Mouse (Mus musculus): ENCODE data around the gene St8sia4. TPM values are rescaled to one million over a fixed set of nuclear protein-coding genes. Genes with fewer than 3 reads are reported as not detected.

St8sia4 gene
- total and polyA plus RNA-seq, 3 experiments: 0.81 to 1.3 TPM; not detected in 1

DNA sequence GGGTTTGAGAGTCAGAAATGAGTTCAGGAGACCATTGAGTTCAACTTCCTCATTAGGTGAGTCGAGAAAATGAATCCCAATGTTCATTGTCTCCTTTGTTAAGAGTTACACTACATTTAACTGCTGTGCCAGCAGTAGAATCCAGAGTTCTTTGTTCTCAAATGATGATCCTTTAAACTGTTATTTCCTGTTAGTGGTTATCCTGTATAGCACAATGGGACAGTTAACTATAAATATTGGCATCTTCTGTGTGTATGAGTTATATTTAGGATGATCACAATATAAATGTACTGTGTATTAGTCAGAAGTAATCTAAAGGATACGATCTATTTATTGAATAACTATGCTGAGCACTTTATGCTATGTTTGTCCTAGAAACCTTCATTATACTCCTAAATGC lies 23.1 kb downstream of the St8sia4 start:
- H3K36me3 ChIP-seq (ENCODE audit: control insufficient read depth in 1 of 2, insufficient read depth in 2 of 2, low read length in 2 of 2): peaks cover 0 to 2% of the 10 kb centered on the region in 2 experiments; a peak in 2 of 4 replicates
- no peak overlapping the region for H3K4me3 ChIP-seq (ENCODE audit: control insufficient read depth in 1 of 2, insufficient read depth in 1 of 2, low read depth in 2 of 2, low read length in 2 of 2)
- no peak overlapping the region for H3K27ac ChIP-seq (ENCODE audit: control insufficient read depth, low read depth, low read length)
- H3K27me3 ChIP-seq (ENCODE audit: control insufficient read depth in 1 of 2, insufficient read depth in 2 of 2, low read length in 2 of 2): no peaks in the 10 kb centered on the region
- DNase-seq (ENCODE audit: low read depth, low spot score): no peak
- no peak overlapping the region for H3K9ac ChIP-seq (ENCODE audit: control insufficient read depth, low read depth, low read length, poor library complexity, severe bottlenecking)
- no peaks in the 10 kb centered on the region for H3K4me1 ChIP-seq (ENCODE audit: control insufficient read depth in 1 of 2, insufficient read depth in 2 of 2, low read length in 2 of 2)
- TF ChIP-seq GABPA (IDR thresholded peaks at IDR 0.05; ENCODE audit: low read depth, low read length) (no peak), CHD1 (IDR thresholded peaks at IDR 0.05; ENCODE audit: low read depth, low read length) (no peak), RAD21 (IDR thresholded peaks at IDR 0.05; ENCODE audit: low read depth, low read length) (no peak), MXI1 (IDR thresholded peaks at IDR 0.05; ENCODE audit: low read depth, low read length) (no peak), E2F4 (IDR thresholded peaks at IDR 0.05; ENCODE audit: borderline replicate concordance, low read depth, low read length) (no peak), TAL1 (IDR thresholded peaks at IDR 0.05; ENCODE audit: low read length) (no peak), JUND (IDR thresholded peaks at IDR 0.05; ENCODE audit: low read depth, low read length) (no peak)
- no peaks in the 10 kb centered on the region for H3K79me2 ChIP-seq (ENCODE audit: control insufficient read depth, insufficient read depth, low read length, poor library complexity)
- H3K9me3 ChIP-seq (replicated peaks; ENCODE audit: insufficient read depth, low read length): no peaks in the 10 kb centered on the region

DNA sequence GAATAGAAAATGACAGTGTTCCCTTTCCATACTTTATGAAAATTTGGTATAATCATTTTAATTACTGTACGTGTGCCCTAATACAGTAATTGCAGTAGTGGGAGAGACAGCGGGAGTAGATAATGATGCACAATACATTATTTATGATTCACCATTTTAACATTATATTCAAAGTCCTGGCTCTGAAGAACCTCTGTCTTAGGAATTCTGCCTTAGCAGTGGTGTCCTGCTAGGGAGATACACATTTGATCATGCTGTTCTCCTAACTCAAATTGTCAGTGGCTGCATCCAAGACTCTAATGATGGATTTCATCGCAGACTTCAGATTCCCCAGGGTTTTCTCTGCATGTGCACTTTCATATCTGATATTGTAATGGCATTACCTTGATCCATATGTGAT lies 28.4 kb downstream of the St8sia4 start:
- no peaks in the 10 kb centered on the region for H3K9me3 ChIP-seq (replicated peaks; ENCODE audit: insufficient read depth, low read length)
- TF ChIP-seq MAZ (IDR thresholded peaks at IDR 0.05; ENCODE audit: low read depth, low read length) (no peak), MAX (IDR thresholded peaks at IDR 0.05; ENCODE audit: low read length) (no peak), HCFC1 (IDR thresholded peaks at IDR 0.05; ENCODE audit: low read depth, low read length) (no peak), RAD21 (IDR thresholded peaks at IDR 0.05; ENCODE audit: low read depth, low read length) (no peak), NELFE (IDR thresholded peaks at IDR 0.05; ENCODE audit: low read depth, low read length) (no peak), E2F4 (IDR thresholded peaks at IDR 0.05; ENCODE audit: borderline replicate concordance, low read depth, low read length) (no peak), ZNF384 (IDR thresholded peaks at IDR 0.05; ENCODE audit: low read depth, low read length) (no peak), ZMIZ1 (IDR thresholded peaks at IDR 0.05; ENCODE audit: low read depth, low read length) (no peak), USF2 (IDR thresholded peaks at IDR 0.05; ENCODE audit: borderline replicate concordance in 1 of 2, insufficient read depth in 1 of 2, low read depth in 1 of 2, low read length in 2 of 2) (no peak), ETS1 (IDR thresholded peaks at IDR 0.05; ENCODE audit: low read depth, low read length) (no peak), JUND (IDR thresholded peaks at IDR 0.05; ENCODE audit: low read depth, low read length) (no peak), ZKSCAN1 (IDR thresholded peaks at IDR 0.05; ENCODE audit: low read depth, low read length) (no peak), CTCF (IDR thresholded peaks at IDR 0.05 in 2 of 3, conservative IDR thresholded peaks at IDR 0.05 in 1 of 3; ENCODE audit: control insufficient read depth in 1 of 3, insufficient read depth in 1 of 3, low read depth in 2 of 3, low read length in 3 of 3, poor library complexity in 1 of 3, severe bottlenecking in 1 of 3) (no peak), MXI1 (IDR thresholded peaks at IDR 0.05; ENCODE audit: low read depth, low read length) (no peak), EP300 (IDR thresholded peaks at IDR 0.05; ENCODE audit: low read depth in 1 of 2, low read length in 2 of 2) (no peak), MEF2A (IDR thresholded peaks at IDR 0.05; ENCODE audit: extremely low read depth, insufficient replicate concordance, low read depth, low read length, poor library complexity, severe bottlenecking) (no peak), GABPA (IDR thresholded peaks at IDR 0.05; ENCODE audit: low read depth, low read length) (no peak), MAFK (IDR thresholded peaks at IDR 0.05; ENCODE audit: borderline replicate concordance, low read depth, low read length) (no peak), SMC3 (IDR thresholded peaks at IDR 0.05; ENCODE audit: low read depth, low read length) (no peak), NRF1 (IDR thresholded peaks at IDR 0.05; ENCODE audit: insufficient read depth, low read depth, low read length, poor library complexity, severe bottlenecking) (no peak)
- H3K36me3 ChIP-seq (ENCODE audit: control insufficient read depth in 1 of 2, insufficient read depth in 2 of 2, low read length in 2 of 2): no peaks in the 10 kb centered on the region
- no peaks in the 10 kb centered on the region for H3K79me2 ChIP-seq (ENCODE audit: control insufficient read depth, insufficient read depth, low read length, poor library complexity)
- H3K9ac ChIP-seq (ENCODE audit: control insufficient read depth, low read depth, low read length, poor library complexity, severe bottlenecking): no peak overlapping the region
- H3K4me3 ChIP-seq (ENCODE audit: control insufficient read depth in 1 of 2, insufficient read depth in 1 of 2, low read depth in 2 of 2, low read length in 2 of 2): no peak overlapping the region
- H3K27me3 ChIP-seq (ENCODE audit: control insufficient read depth in 1 of 2, insufficient read depth in 2 of 2, low read length in 2 of 2): no peaks in the 10 kb centered on the region
- H3K27ac ChIP-seq (ENCODE audit: control insufficient read depth, low read depth, low read length): no peak overlapping the region
- DNase-seq (ENCODE audit: low read depth, low spot score): no peak
- no peaks in the 10 kb centered on the region for H3K4me1 ChIP-seq (ENCODE audit: control insufficient read depth in 1 of 2, insufficient read depth in 2 of 2, low read length in 2 of 2)

Data from MEL (cell line).